Mouse (Mus musculus): Measurements from ENCODE around the gene Ern2. TPM values are rescaled to one million over a fixed set of nuclear protein-coding genes. Genes with fewer than 3 reads are reported as not detected.

The Ern2 gene
- polyA plus RNA-seq, 1 experiment from 2014 or later, result not detected

DNA sequence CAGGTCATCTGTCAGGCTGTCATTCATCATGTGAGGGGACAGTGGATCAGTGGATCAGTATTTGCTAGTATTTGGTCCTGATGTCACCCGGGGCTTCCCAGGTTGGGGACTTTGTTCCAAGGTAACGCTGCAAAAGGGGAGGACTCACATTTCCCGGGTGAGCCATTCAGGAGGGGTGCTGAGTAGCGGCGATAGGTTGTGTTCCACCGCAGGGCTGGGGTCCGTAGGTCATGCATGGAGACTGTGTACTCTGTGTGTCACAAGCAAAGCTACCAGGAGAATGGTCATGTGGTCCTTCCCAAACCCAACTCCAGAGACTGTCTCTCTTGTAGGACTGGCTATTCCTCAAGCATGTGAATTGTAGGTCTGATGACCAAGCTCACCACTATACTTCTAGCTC lies 5.3 kb downstream of the Ern2 start:
- Histone ChIP-seq H3K27ac (ENCODE audit: low read depth, low read length) (no peak overlapping the region), H3K36me3 (ENCODE audit: control insufficient read depth, insufficient read depth, low read length) (no peaks in the 10 kb centered on the region), H3K4me3 (ENCODE audit: low read depth, low read length) (no peak overlapping the region), H3K4me1 (ENCODE audit: control insufficient read depth, insufficient read depth, low read length) (no peaks in the 10 kb centered on the region), H3K9ac (ENCODE audit: low read depth, low read length) (no peak overlapping the region), H3K4me2 (no peak overlapping the region), H3K9me3 (replicated peaks; ENCODE audit: control insufficient read depth, low read length) (no peaks in the 10 kb centered on the region), H3K27me3 (ENCODE audit: control insufficient read depth, insufficient read depth, low read length) (no peaks in the 10 kb centered on the region)
- ATAC-seq (replicated peaks; ENCODE audit: insufficient number of reproducible peaks, low FRiP score, low TSS enrichment), result no peak
- WGBS (ENCODE audit: insufficient replicate concordance), result 81% methylated on average over 7 of the region's 7 CpGs

DNA sequence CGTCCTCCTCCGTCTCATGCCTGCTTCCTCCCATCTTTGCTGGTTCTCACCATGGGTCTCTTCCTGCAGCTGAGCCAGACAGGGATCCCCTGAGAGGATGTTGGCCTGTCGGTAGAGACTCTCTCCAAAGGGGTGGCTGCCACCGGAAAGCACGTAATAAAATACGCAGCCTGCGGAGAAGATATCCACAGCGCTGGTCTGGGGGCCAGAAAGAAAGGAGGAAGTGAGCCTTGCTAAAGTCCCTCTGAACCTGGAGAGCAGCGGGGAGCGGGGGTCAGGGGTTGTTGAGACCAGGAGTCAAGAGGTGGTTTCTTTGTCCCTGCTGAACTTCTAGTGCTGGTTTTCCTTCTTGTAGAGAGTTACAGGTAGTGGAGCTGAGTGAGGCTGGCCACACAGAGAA lies 14.4 kb downstream of the Ern2 start:
- Histone ChIP-seq H3K27ac (ENCODE audit: low read depth, low read length) (no peak overlapping the region), H3K9me3 (replicated peaks; ENCODE audit: control insufficient read depth, low read length) (no peaks in the 10 kb centered on the region), H3K36me3 (ENCODE audit: control insufficient read depth, insufficient read depth, low read length) (peaks cover 31% of the 10 kb centered on the region), H3K4me1 (ENCODE audit: control insufficient read depth, insufficient read depth, low read length) (no peaks in the 10 kb centered on the region), H3K4me3 (ENCODE audit: low read depth, low read length) (no peak overlapping the region), H3K27me3 (ENCODE audit: control insufficient read depth, insufficient read depth, low read length) (no peaks in the 10 kb centered on the region), H3K4me2 (no peak overlapping the region), H3K9ac (ENCODE audit: low read depth, low read length) (no peak overlapping the region)
- 76% methylated on average over 10 of the region's 10 CpGs for WGBS (ENCODE audit: insufficient replicate concordance)
- ATAC-seq (replicated peaks; ENCODE audit: insufficient number of reproducible peaks, low FRiP score, low TSS enrichment), result no peak

DNA sequence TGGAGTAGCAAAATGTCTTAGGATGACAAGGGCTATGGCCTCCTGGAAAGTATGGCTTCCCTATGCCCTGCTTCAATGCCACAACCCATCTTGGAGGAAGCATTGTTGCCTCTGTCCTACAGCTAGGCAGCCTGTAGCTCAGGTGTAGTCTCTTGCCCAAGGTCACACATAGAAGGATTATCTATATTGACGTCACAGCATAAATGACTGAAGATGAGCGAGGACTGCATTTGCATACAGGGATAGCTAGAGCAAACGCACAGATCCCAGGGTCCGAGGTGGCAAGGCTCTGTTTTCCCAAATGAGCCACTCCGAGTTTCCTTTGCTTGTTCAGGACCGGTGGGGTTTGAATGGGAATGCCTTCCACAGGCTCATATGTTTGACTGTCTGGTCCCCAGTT lies 15.3 kb downstream of the Ern2 start:
- no peaks in the 10 kb centered on the region for H3K27me3 ChIP-seq (ENCODE audit: control insufficient read depth, insufficient read depth, low read length)
- no peaks in the 10 kb centered on the region for H3K4me1 ChIP-seq (ENCODE audit: control insufficient read depth, insufficient read depth, low read length)
- peaks cover 40% of the 10 kb centered on the region for H3K36me3 ChIP-seq (ENCODE audit: control insufficient read depth, insufficient read depth, low read length)
- no peak for ATAC-seq (replicated peaks; ENCODE audit: insufficient number of reproducible peaks, low FRiP score, low TSS enrichment)
- H3K4me3 ChIP-seq (ENCODE audit: low read depth, low read length), result no peak overlapping the region
- no peak overlapping the region for H3K27ac ChIP-seq (ENCODE audit: low read depth, low read length)
- 84% methylated on average over 6 of the region's 6 CpGs for WGBS (ENCODE audit: insufficient replicate concordance)
- H3K9me3 ChIP-seq (replicated peaks; ENCODE audit: control insufficient read depth, low read length), result no peaks in the 10 kb centered on the region
- no peak overlapping the region for H3K9ac ChIP-seq (ENCODE audit: low read depth, low read length)
- no peak overlapping the region for H3K4me2 ChIP-seq

DNA sequence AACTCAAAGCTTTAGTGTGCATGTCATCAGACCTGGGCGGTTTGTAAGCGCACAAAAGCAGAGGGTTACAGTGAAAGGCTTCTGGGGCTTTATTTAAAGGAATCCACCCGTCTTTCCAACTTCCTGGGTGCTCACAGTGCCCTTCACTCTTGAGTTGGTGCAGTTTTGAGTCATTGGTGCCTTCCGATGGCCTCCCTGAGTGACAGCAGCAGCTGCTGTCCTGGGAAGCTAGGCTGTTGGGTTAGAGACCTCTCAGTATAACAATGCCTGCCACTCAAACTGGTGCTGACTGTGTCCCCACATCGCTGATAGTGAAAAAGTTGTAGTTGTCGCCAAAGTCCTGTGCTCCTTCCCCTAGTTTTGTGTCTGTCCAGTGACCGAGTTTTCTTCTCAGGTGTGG lies 18.8 kb downstream of the Ern2 start:
- Histone ChIP-seq H3K36me3 (ENCODE audit: control insufficient read depth, insufficient read depth, low read length) (peaks cover 59% of the 10 kb centered on the region), H3K9ac (ENCODE audit: low read depth, low read length) (no peak overlapping the region), H3K4me3 (ENCODE audit: low read depth, low read length) (no peak overlapping the region), H3K4me1 (ENCODE audit: control insufficient read depth, insufficient read depth, low read length) (no peaks in the 10 kb centered on the region), H3K4me2 (no peak overlapping the region), H3K27ac (ENCODE audit: low read depth, low read length) (no peak overlapping the region), H3K27me3 (ENCODE audit: control insufficient read depth, insufficient read depth, low read length) (no peaks in the 10 kb centered on the region), H3K9me3 (replicated peaks; ENCODE audit: control insufficient read depth, low read length) (no peaks in the 10 kb centered on the region)
- ATAC-seq (replicated peaks; ENCODE audit: insufficient number of reproducible peaks, low FRiP score, low TSS enrichment), result no peak
- WGBS (ENCODE audit: insufficient replicate concordance), result 91% methylated on average over 7 of the region's 7 CpGs

DNA sequence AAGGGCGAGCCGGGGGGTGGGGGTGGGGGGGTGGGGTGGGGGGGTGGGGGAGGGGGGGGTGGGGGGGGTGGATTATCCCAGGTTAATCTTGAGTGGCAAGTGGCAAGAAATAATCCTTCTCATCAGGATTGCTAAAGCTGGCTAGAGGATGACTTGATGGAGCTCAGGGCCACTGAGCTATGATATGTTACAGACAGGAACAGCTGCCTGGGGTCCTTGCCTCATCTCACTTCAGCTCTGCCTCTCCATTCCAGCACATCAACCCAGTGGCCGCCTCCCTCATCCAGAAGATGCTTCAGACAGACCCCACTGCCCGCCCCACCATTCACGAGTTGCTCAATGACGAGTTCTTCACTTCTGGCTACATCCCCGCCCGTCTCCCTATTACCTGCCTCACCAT lies 22.2 kb downstream of the Ern2 start:
- Histone ChIP-seq H3K36me3 (ENCODE audit: control insufficient read depth, insufficient read depth, low read length) (peaks cover 51% of the 10 kb centered on the region), H3K27ac (ENCODE audit: low read depth, low read length) (no peak overlapping the region), H3K4me3 (ENCODE audit: low read depth, low read length) (no peak overlapping the region), H3K9me3 (replicated peaks; ENCODE audit: control insufficient read depth, low read length) (no peaks in the 10 kb centered on the region), H3K9ac (ENCODE audit: low read depth, low read length) (no peak overlapping the region), H3K27me3 (ENCODE audit: control insufficient read depth, insufficient read depth, low read length) (no peaks in the 10 kb centered on the region), H3K4me2 (no peak overlapping the region), H3K4me1 (ENCODE audit: control insufficient read depth, insufficient read depth, low read length) (peaks cover 14% of the 10 kb centered on the region)
- ATAC-seq (replicated peaks; ENCODE audit: insufficient number of reproducible peaks, low FRiP score, low TSS enrichment), result no peak
- 94% methylated on average over 7 of the region's 8 CpGs for WGBS (ENCODE audit: insufficient replicate concordance)

DNA sequence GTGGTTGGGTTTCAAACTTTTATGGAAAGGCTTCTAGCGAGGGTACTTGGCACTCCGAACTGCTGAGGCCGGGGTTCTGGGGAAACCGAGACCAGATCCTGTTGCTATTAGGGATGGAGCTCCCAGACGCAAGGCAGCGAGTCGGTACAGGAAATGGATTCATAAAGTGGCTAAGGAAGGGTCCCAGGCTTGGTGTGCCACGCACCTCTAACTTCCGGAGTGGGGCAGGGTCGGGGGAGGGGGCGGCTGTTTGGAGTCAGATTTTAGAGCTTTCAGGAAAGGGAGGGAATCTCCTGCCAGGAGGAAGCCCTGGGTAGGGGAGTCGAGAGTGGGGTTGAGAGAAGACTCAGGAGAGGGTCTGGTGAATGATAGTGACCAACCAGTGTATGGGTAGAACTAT lies 26.0 kb downstream of the Ern2 start:
- peak overlapping the region; percentile 81 for H3K9ac ChIP-seq (ENCODE audit: low read depth, low read length)
- peak overlapping the region; percentile 68 for H3K4me3 ChIP-seq (ENCODE audit: low read depth, low read length)
- H3K36me3 ChIP-seq (ENCODE audit: control insufficient read depth, insufficient read depth, low read length), result peaks cover 23% of the 10 kb centered on the region

DNA sequence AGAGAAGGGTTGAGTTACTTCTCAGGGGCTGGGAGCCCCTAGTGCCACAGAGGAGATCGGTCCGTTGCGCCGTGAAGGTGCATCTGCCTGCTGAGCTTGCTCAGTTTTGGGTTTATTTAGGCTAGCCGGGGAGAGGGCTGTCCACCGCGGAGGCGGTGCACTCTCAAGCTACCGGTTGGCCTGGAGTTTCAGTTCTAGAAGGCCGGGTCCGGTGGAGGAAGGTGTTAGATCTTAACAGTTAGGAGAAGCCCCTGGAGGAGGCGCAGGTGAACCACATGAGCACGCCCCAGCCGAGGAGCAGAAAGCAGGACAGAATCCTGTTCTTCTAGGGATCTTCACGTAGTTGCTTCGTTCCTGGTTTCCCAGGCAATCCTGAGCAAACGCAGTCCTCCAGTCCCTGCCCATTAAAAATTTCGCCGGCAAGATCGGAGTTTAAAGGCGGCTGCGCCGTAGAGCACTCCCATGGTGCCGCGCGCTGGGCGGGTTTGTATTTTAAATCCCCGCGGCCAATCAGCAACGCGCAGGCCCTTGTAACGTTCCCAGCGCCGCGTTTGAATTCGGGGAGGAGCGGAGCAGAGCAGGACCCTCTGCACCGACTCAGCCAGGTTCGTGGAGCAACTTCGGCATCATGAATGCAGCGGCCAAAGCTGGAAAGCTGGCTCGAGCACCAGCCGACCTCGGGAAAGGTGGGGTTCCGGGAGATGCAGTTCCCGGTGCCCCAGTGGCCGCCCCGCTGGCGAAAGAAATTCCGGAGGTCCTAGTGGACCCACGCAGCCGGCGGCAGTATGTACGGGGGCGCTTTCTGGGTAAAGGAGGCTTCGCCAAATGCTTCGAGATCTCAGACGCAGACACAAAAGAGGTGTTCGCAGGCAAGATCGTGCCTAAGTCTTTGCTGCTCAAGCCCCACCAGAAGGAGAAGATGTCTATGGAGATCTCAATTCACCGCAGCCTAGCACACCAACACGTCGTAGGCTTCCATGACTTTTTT lies 26.8 kb downstream of the Ern2 start, which contains the start of gene Plk1:
Gene Plk1, plus strand, starts transcription at position 525 of the 988 bp plus-strand sequence.
- H3K4me3 ChIP-seq (ENCODE audit: low read depth, low read length), result peak within 1 kb of the TSS; percentile 68
- peak within 1 kb of the TSS; percentile 81 for H3K9ac ChIP-seq (ENCODE audit: low read depth, low read length)
- H3K27me3 ChIP-seq (ENCODE audit: control insufficient read depth, insufficient read depth, low read length), result no peaks in the 10 kb centered on the region
- H3K4me2 ChIP-seq, result peak within 1 kb of the TSS; percentile 86
- under 1% methylated on average over 63 of the region's 63 CpGs for WGBS (ENCODE audit: insufficient replicate concordance)
- H3K9me3 ChIP-seq (replicated peaks; ENCODE audit: control insufficient read depth, low read length), result no peaks in the 10 kb centered on the region
- peaks cover 20% of the 10 kb centered on the region for H3K36me3 ChIP-seq (ENCODE audit: control insufficient read depth, insufficient read depth, low read length)
- H3K4me1 ChIP-seq (ENCODE audit: control insufficient read depth, insufficient read depth, low read length), result peaks cover 21% of the 10 kb centered on the region
- peak; percentile 88 for ATAC-seq (replicated peaks; ENCODE audit: insufficient number of reproducible peaks, low FRiP score, low TSS enrichment)
- H3K27ac ChIP-seq (ENCODE audit: low read depth, low read length), result peak within 1 kb of the TSS; percentile 81

More for the DNA sequence above, 26.0 kb downstream of the Ern2 start:
- WGBS (ENCODE audit: insufficient replicate concordance), result 2% methylated on average over 12 of the region's 12 CpGs
- no peaks in the 10 kb centered on the region for H3K9me3 ChIP-seq (replicated peaks; ENCODE audit: control insufficient read depth, low read length)
- no peak for ATAC-seq (replicated peaks; ENCODE audit: insufficient number of reproducible peaks, low FRiP score, low TSS enrichment)
- peak overlapping the region; percentile 42 for H3K27ac ChIP-seq (ENCODE audit: low read depth, low read length)
- peaks cover 21% of the 10 kb centered on the region for H3K4me1 ChIP-seq (ENCODE audit: control insufficient read depth, insufficient read depth, low read length)
- H3K27me3 ChIP-seq (ENCODE audit: control insufficient read depth, insufficient read depth, low read length), result no peaks in the 10 kb centered on the region
- H3K4me2 ChIP-seq, result peak overlapping the region; percentile 86

DNA sequence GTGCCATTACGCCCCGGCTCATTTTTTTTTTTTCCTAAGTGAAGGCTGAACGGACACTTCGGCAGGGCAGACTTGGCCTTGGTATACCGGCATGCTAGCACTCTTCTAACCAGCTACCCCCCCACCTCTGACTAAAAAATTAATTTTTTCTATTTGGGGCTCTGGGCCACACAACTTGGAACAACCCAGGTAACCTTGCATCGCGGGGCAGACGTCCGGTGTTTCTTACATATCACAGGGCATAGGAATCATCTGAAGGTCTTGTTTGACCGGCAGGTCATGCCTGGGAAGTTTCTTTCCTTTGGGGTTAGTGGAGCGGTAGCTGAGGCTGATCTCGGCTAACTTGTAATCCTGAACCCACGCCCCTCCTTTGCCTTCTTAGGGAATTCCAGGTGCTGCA lies 27.5 kb downstream of the Ern2 start:
- no peaks in the 10 kb centered on the region for H3K9me3 ChIP-seq (replicated peaks; ENCODE audit: control insufficient read depth, low read length)
- H3K4me2 ChIP-seq, result peak overlapping the region; percentile 86
- ATAC-seq (replicated peaks; ENCODE audit: insufficient number of reproducible peaks, low FRiP score, low TSS enrichment), result 0 out of 2 replicates have a peak, but pooled peaks have one; percentile 5
- peak overlapping the region; percentile 81 for H3K27ac ChIP-seq (ENCODE audit: low read depth, low read length)
- H3K9ac ChIP-seq (ENCODE audit: low read depth, low read length), result peak overlapping the region; percentile 81
- 4% methylated on average over 13 of the region's 13 CpGs for WGBS (ENCODE audit: insufficient replicate concordance)
- peaks cover 17% of the 10 kb centered on the region for H3K36me3 ChIP-seq (ENCODE audit: control insufficient read depth, insufficient read depth, low read length)
- peak overlapping the region; percentile 68 for H3K4me3 ChIP-seq (ENCODE audit: low read depth, low read length)
- peaks cover 21% of the 10 kb centered on the region for H3K4me1 ChIP-seq (ENCODE audit: control insufficient read depth, insufficient read depth, low read length)
- H3K27me3 ChIP-seq (ENCODE audit: control insufficient read depth, insufficient read depth, low read length), result no peaks in the 10 kb centered on the region

Data from heart, embryonic 11.5 days (tissue).